Mouse (Mus musculus) midbrain, embryonic 11.5 days (tissue): ENCODE data around the gene Hmgcr. TPM values are rescaled to one million over a fixed set of nuclear protein-coding genes. Genes with fewer than 3 reads are reported as not detected.

Experiments used
- polyA plus RNA-seq: library from polyadenylated mRNA; unstranded; fragments of >200 nt; fragmentation: Nextera tagmentation; extraction: Ambion mirVana; gene quantifications from 2 replicates; pipeline ENCODE4 v1.2.1, GENCODE M21; 2014

Gene Hmgcr
- polyA plus RNA-seq, 1 experiment from 2014 or later: 215 TPM

Other genes with a start within 250 kb of the Hmgcr start
- gene Ankdd1b, start 199.7 kb downstream of the Hmgcr start, polyA plus RNA-seq: not detected in 2 replicates
- gene Gm17622, start 180.2 kb downstream of the Hmgcr start, polyA plus RNA-seq: not detected in 2 replicates
- gene Polk, start 128.4 kb downstream of the Hmgcr start, polyA plus RNA-seq: 7.3 and 8.2 TPM in 2 replicates
- 6.7 and 6.9 TPM in 2 replicates for gene Col4a3bp, start 128.3 kb downstream of the Hmgcr start, polyA plus RNA-seq
- 0.05 and 0.08 TPM in 2 replicates for gene Ankrd31, start 77.3 kb upstream of the Hmgcr start, polyA plus RNA-seq